Mouse (Mus musculus) hindbrain, embryonic 11.5 days (tissue): ENCODE measurements around the gene Tenm2. TPM values are rescaled to one million over a fixed set of nuclear protein-coding genes. Genes with fewer than 3 reads are reported as not detected.

ENCODE experiments used
- ATAC-seq: fragments of 200-750 bp; cut with Nextera tagmentation; 2 replicates; pipeline ENCODE4 v1.8.0; 2017; ENCODE audit warnings: mild to moderate bottlenecking, moderate TSS enrichment, moderate library complexity; ENCODE audit not compliant: low FRiP score
- DNase-seq: peaks from one replicate; pipeline ENCODE4 v3.0.0-alpha.2; 2015; ENCODE audit warnings: low spot score
- H3K27ac ChIP-seq: fragments of 300-500 bp; sonication (generic); 2 replicates; pipeline ENCODE4 v1.5.1; 2014; ENCODE audit warnings: mild to moderate bottlenecking, low read depth, low read length
- H3K27me3 ChIP-seq: fragments of 300-500 bp; sonication (generic); 2 replicates; pipeline ENCODE4 v1.6.1; 2014; ENCODE audit warnings: mild to moderate bottlenecking, low read length, moderate library complexity, mixed read lengths; ENCODE audit not compliant: control insufficient read depth, insufficient read depth
- H3K36me3 ChIP-seq: fragments of 300-500 bp; sonication (generic); 2 replicates; pipeline ENCODE4 v1.6.1; 2014; ENCODE audit warnings: mild to moderate bottlenecking, low read length, moderate library complexity, mixed read lengths; ENCODE audit not compliant: control insufficient read depth, insufficient read depth
- H3K4me1 ChIP-seq: fragments of 300-500 bp; sonication (generic); replicated peaks from 2 replicates; pipeline ENCODE4 v1.6.1; 2014; ENCODE audit warnings: low read length, mixed read lengths; ENCODE audit not compliant: control insufficient read depth, insufficient read depth
- H3K4me2 ChIP-seq: fragments of 300-500 bp; sonication (generic); replicated peaks from 2 replicates; pipeline ENCODE4 v1.6.1; 2014; ENCODE audit warnings: mild to moderate bottlenecking, low read depth, low read length
- H3K4me3 ChIP-seq: fragments of 300-500 bp; sonication (generic); 2 replicates; pipeline ENCODE4 v1.5.1; 2014; ENCODE audit warnings: low read depth, low read length
- H3K9ac ChIP-seq: fragments of 300-500 bp; sonication (generic); 2 replicates; pipeline ENCODE4 v1.6.1; 2014; ENCODE audit warnings: low read depth, low read length
- H3K9me3 ChIP-seq: fragments of 300-500 bp; sonication (generic); 2 replicates; pipeline ENCODE4 v1.6.1; 2016; ENCODE audit warnings: low read length; ENCODE audit not compliant: control insufficient read depth
- WGBS: fragments of 180-500 bp; shearing (Covaris S2); extraction: QIAGEN DNeasy Blood & Tissue Kit; methylation state at CpG from one replicate; pipeline ENCODE4 v1.1.7; 2014; 5-methylcytosine and 5-hydroxymethylcytosine counted together
- polyA plus RNA-seq: library from polyadenylated mRNA; unstranded; fragments of >200 nt; fragmentation: Nextera tagmentation; extraction: Ambion mirVana; gene quantifications from 2 replicates; pipeline ENCODE4 v1.2.1, GENCODE M21; 2014

Tenm2 gene
- polyA plus RNA-seq, 1 experiment from 2014 or later = 9.0 TPM

DNA sequence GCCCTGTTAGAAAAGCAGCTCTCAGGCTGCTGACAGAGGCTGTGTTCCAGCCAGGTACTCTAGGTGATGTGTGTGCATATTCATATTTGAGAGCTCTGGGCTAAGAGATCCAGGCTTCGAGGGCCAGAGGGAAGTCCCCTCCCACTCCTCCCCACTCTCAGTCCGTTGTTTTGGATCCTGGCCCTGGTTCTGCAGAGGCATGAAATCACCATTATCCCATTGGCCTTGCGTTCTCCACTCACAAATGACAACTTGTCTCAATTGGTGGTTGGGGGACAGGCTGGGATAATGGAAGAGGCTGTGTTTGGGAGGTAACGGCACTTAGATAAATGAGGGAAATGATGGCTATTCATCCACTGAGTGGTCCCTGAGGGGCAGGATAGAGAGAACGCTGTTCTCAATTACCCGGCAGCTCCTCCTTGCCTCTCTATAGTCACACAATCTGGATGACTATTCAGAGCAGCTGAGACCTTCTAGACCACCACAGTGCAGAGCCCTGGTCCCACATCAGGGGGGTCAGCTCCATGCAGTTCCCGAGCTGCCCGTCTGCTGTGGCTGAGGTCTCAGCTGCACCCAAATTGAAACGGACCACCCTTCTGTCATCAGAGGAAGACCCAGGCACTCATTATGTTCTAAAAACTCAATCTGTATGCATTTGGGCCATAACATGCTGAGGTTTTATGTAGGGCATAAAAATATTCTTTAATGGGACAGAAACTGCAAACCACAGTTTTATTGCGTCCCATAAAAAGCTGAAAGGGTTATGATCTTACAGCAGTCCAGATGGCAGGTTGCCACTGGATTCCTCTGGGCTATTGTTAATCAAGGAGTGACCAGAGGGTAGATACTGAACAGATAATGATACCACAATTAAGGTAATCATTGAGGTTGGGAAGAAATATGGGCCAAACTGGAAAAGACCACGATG lies 1226.2 kb downstream of the Tenm2 start:
- 59% methylated on average over 11 of the region's 11 CpGs for WGBS
- no peaks in the 10 kb centered on the region for H3K27me3 ChIP-seq
- no peak overlapping the region for H3K4me3 ChIP-seq
- H3K9me3 ChIP-seq = no peaks in the 10 kb centered on the region
- no peak overlapping the region for H3K4me2 ChIP-seq
- peak; percentile 57 for DNase-seq
- no peaks in the 10 kb centered on the region for H3K36me3 ChIP-seq
- H3K27ac ChIP-seq = peak overlapping the region; percentile 54
- H3K9ac ChIP-seq = no peak overlapping the region
- H3K4me1 ChIP-seq = no peaks in the 10 kb centered on the region
- ATAC-seq = peak; percentile 87

DNA sequence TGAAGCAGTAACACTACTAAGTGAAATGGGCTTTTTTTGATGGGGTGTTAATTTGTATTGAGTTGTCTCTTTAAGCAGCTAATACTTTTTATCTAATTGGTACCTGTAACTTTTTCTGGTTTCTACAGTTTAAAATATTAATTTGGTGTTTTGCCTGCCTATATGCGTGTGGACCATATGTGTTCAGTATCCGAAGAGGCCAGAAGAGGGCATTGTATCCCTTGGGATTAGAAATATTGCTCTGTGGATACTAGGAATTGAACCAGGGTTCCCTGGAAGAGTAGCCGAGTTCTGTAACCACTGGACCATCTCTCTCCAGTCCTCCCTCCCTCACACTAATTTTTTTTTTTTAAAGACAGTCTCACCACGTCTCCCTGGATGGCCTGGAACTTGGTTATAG lies 1232.9 kb downstream of the Tenm2 start:
- Histone ChIP-seq H3K36me3 (no peaks in the 10 kb centered on the region), H3K9ac (no peak overlapping the region), H3K27me3 (no peaks in the 10 kb centered on the region), H3K27ac (no peak overlapping the region), H3K4me2 (no peak overlapping the region), H3K4me3 (no peak overlapping the region), H3K4me1 (peaks cover 10% of the 10 kb centered on the region), H3K9me3 (no peaks in the 10 kb centered on the region)
- no peak for DNase-seq
- 57% methylated on average over 4 of the region's 4 CpGs for WGBS
- ATAC-seq = no peak

DNA sequence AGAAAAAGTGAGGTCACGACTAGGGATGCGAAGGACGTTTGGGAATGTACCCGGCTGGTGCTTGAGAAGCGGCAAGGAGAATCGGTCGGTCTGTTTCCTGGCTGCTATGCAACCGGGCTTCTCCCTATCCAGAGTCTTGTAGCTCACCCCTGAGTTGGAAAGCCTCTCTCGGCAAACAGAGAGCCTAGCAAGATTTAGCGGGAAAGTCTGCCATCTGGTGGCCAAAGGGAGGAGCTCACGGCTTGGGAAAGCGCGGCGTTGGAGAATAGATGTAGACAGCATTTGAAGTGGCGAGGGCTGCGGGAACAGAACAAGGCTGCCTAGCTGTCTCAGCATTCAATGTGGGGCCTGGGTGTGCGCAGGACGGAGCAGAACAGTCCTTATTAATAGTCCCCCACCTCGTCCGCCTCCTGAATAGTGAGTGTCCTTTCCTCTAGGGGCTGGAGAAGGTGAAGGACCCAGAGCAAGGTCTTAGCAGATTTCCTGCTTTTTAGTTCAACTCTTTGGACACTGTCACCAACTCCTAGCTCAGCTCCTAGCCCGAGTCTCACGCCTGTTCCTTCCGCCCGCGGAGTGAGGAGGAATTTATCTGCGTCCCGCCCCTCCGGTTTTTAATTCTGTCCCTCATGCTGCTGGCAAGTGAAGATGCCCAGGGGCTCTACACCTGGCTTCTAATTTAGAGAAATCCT lies 1234.3 kb downstream of the Tenm2 start:
- Histone ChIP-seq H3K36me3 (no peaks in the 10 kb centered on the region), H3K27me3 (no peaks in the 10 kb centered on the region), H3K9me3 (no peaks in the 10 kb centered on the region), H3K4me3 (no peak overlapping the region), H3K4me1 (peaks cover 10% of the 10 kb centered on the region), H3K27ac (no peak overlapping the region), H3K4me2 (peak overlapping the region; percentile 31), H3K9ac (0 out of 2 replicates have a peak overlapping the region, but pooled peaks have one; percentile 24)
- DNase-seq (peak; percentile 98), ATAC-seq (peak; percentile 75)
- WGBS = 7% methylated on average over 28 of the region's 28 CpGs

DNA sequence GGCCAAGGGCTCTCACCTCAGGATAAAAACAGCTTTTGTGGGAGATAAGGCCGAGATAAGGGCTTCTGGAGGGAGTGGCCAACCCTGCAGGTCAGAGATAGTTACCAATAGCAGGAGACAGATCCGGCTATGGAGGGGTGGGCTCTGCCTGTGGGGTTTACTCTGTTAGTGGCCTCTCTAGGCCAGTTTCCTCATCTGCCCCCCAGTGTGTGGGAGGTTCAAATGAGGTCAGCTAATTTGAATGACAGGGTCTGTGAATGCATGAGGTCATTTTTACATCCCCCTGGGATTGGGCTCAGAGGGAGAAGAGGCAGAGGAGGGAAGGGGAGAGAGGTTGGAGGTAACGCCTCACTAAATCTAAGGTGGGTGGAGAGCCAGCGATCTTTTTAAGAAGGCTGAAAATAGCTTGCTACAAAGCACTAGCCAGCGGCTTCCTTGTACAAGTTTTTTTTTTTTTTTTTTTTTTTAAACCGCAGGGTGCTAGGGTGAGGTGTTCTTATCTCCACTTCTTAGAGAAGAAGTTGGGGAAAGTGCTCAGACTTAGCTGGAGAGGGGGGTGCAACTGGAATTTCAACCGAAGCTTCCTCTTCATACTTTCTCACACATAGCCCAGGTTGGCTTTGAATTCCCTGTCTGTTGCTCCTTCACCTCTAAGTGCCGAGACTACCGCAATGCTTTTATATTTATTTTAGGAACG lies 1235.0 kb downstream of the Tenm2 start:
- Histone ChIP-seq H3K9ac (0 out of 2 replicates have a peak overlapping the region, but pooled peaks have one; percentile 24), H3K9me3 (no peaks in the 10 kb centered on the region), H3K4me1 (peaks cover 10% of the 10 kb centered on the region), H3K36me3 (no peaks in the 10 kb centered on the region), H3K4me3 (no peak overlapping the region), H3K4me2 (peak overlapping the region; percentile 31), H3K27ac (peak overlapping the region; percentile 30), H3K27me3 (no peaks in the 10 kb centered on the region)
- peak; percentile 43 for DNase-seq
- peak; percentile 53 for ATAC-seq
- 2% methylated on average over 10 of the region's 10 CpGs for WGBS

DNA sequence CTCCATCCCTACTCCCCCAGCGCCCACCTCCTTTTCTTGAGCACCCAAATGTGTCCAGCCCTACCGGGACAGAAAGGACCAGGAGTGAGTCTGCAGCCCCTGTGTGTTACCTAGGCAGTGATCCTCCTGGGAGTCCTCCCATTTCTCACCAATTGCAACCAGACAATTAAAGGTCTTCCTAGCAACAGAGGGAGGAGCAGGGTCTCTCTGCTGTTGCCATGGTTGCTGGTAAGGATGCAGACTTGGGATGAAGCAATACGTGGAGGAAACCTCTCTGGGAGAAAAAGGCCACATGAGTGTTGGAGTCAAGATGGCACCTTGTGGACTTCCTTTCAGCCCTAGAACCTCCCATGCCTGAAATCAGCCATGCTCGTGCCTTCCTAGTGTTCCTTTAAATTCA lies 1235.7 kb downstream of the Tenm2 start:
- Histone ChIP-seq H3K4me2 (no peak overlapping the region), H3K4me1 (peaks cover 10% of the 10 kb centered on the region), H3K27me3 (no peaks in the 10 kb centered on the region), H3K27ac (peak overlapping the region; percentile 30; the same call in 1 of the 2 replicates), H3K4me3 (no peak overlapping the region), H3K36me3 (no peaks in the 10 kb centered on the region), H3K9me3 (no peaks in the 10 kb centered on the region), H3K9ac (no peak overlapping the region)
- ATAC-seq (peak; percentile 31), DNase-seq (peak; percentile 61)
- 7% methylated on average over 4 of the region's 4 CpGs for WGBS

DNA sequence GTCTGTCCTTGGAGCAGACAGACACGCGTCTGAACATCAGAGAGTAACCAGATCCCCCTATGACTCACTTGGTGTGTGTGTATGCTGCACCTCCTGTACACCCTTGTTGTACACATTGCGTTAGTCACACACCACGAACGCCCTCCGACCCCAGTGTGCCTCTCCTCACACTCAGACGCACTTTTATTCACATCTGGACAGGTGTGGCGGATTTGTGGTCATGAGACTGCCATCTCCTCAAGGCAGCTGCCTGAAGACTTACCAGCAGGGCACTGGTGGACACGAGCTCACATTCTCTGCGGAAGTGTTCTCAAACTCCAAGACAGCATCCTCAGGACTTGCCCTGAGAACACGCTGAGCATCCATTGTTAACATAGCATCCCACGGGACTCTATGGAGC lies 1237.7 kb downstream of the Tenm2 start:
- no peak overlapping the region for H3K27ac ChIP-seq
- H3K4me1 ChIP-seq = peaks cover 10% of the 10 kb centered on the region
- no peak overlapping the region for H3K4me3 ChIP-seq
- no peaks in the 10 kb centered on the region for H3K9me3 ChIP-seq
- ATAC-seq = no peak
- no peak overlapping the region for H3K4me2 ChIP-seq
- DNase-seq = no peak
- WGBS = 80% methylated on average over 12 of the region's 12 CpGs
- H3K36me3 ChIP-seq = no peaks in the 10 kb centered on the region
- H3K27me3 ChIP-seq = no peaks in the 10 kb centered on the region
- H3K9ac ChIP-seq = no peak overlapping the region

DNA sequence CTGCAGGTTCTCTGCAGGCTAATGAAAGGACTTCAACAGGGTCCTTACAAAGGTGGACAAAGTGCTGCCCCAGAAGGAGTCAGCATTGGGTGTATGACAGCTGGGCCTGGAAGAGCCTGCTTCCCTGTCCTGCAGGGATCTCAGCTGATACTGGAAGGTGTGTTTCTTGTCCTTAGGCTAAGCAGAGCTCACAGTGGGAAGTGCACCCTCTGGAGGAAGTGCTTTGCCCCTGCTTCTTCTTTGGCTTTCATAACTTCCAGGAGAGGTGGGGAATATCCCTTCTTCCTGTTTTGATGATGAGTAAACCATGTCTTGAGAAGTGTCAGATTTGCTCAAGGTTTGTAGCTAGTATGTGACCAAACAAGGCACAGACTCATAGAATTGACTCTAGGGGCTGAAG lies 1240.5 kb downstream of the Tenm2 start:
- H3K9ac ChIP-seq = no peak overlapping the region
- H3K27me3 ChIP-seq = no peaks in the 10 kb centered on the region
- DNase-seq (no peak), ATAC-seq (no peak)
- no peaks in the 10 kb centered on the region for H3K9me3 ChIP-seq
- H3K4me3 ChIP-seq = no peak overlapping the region
- no peaks in the 10 kb centered on the region for H3K36me3 ChIP-seq
- H3K4me1 ChIP-seq = peaks cover 7% of the 10 kb centered on the region
- H3K4me2 ChIP-seq = no peak overlapping the region
- H3K27ac ChIP-seq = no peak overlapping the region

DNA sequence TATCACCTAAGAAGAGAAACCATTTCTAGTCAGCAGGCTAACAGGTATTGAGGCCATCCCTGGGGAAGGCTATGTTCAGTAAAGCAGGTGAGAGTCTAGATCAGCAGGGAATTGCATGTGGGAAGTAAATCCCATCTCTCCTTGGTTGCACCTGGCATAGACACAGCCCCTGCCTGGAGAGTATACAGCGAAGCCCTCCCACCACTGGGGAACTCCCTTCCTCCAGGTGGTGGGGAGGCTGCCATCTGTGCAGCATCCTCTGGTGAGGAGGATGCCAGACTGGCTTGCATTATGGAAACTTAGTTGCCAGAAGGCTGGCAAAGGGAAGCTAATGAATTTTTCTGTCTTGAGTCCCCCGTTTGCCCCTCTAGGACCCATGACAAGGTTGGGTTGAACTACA lies 1243.9 kb downstream of the Tenm2 start:
- no peak for ATAC-seq
- Histone ChIP-seq H3K27me3 (no peaks in the 10 kb centered on the region), H3K4me1 (no peaks in the 10 kb centered on the region), H3K27ac (no peak overlapping the region), H3K4me3 (no peak overlapping the region), H3K36me3 (no peaks in the 10 kb centered on the region), H3K4me2 (no peak overlapping the region), H3K9me3 (no peaks in the 10 kb centered on the region), H3K9ac (no peak overlapping the region)
- DNase-seq = no peak
- WGBS = 79% methylated on average over 2 of the region's 2 CpGs
